Mouse (Mus musculus): Measurements from ENCODE around the gene Ppp2r1b. TPM values are rescaled to one million over a fixed set of nuclear protein-coding genes. Genes with fewer than 3 reads are reported as not detected.

Gene Ppp2r1b
- total RNA-seq, 2 experiments from 2014 or later: 5.9 to 7.6 TPM

GRCm38 (mm10) chr9:50847133-50847532, 2.0 kb downstream of the Ppp2r1b start:
- Histone ChIP-seq H3K27ac (no peak overlapping the region), H3K4me3 (no peak overlapping the region)
- no peak for DNase-seq
- intact Hi-C loops (cut with DNase I): no loop called here
- no peak for TF ChIP-seq CTCF (IDR thresholded peaks at IDR 0.05)

GRCm38 (mm10) chr9:50847606-50848368, 2.7 kb downstream of the Ppp2r1b start:
- Histone ChIP-seq H3K27ac (no peak overlapping the region), H3K4me3 (no peak overlapping the region)
- no peak for DNase-seq
- intact Hi-C loops (cut with DNase I): loop anchor here (2.0 kb wide), 2 partner anchors 47 to 305 kb away; no protein-coding TSS in a partner anchor
- TF ChIP-seq CTCF (IDR thresholded peaks at IDR 0.05): no peak

GRCm38 (mm10) chr9:50848821-50849220, 3.7 kb downstream of the Ppp2r1b start:
- intact Hi-C loops (cut with DNase I): loop anchor here (1.0 to 2.0 kb wide), 3 partner anchors 48 to 304 kb away; partner anchors contain the start of gene Sik2
- no peak for DNase-seq
- Histone ChIP-seq H3K4me3 (no peak overlapping the region), H3K27ac (no peak overlapping the region)
- TF ChIP-seq CTCF (IDR thresholded peaks at IDR 0.05): no peak

- no peak overlapping the region for H3K4me3 ChIP-seq
- no peak overlapping the region for H3K27ac ChIP-seq
- peak; percentile 92 for DNase-seq
- peak; percentile 94 for TF ChIP-seq CTCF (IDR thresholded peaks at IDR 0.05)
- intact Hi-C loops (cut with DNase I): loop anchor here (1.0 to 2.0 kb wide), 3 partner anchors 48 to 304 kb away; partner anchors contain the start of gene Sik2
Observed at GRCm38 (mm10) chr9:50849249-50849648, 4.1 kb downstream of the Ppp2r1b start.

- no peak overlapping the region for H3K4me3 ChIP-seq
- intact Hi-C loops (cut with DNase I): loop anchor here (1.0 to 2.0 kb wide), 3 partner anchors 49 to 303 kb away; partner anchors contain the start of gene Sik2
- H3K27ac ChIP-seq: no peak overlapping the region
- DNase-seq: no peak
- no peak for TF ChIP-seq CTCF (IDR thresholded peaks at IDR 0.05)
Observed at GRCm38 (mm10) chr9:50849755-50850154, 4.7 kb downstream of the Ppp2r1b start.

- no peak for TF ChIP-seq CTCF (IDR thresholded peaks at IDR 0.05)
- intact Hi-C loops (cut with DNase I): no loop called here
- Histone ChIP-seq H3K27ac (no peak overlapping the region), H3K4me3 (no peak overlapping the region)
- no peak for DNase-seq
Observed at GRCm38 (mm10) chr9:50850271-50850670, 5.2 kb downstream of the Ppp2r1b start.

- intact Hi-C loops (cut with DNase I): no loop called here
- no peak overlapping the region for H3K27ac ChIP-seq
- H3K4me3 ChIP-seq: no peak overlapping the region
- no peak for TF ChIP-seq CTCF (IDR thresholded peaks at IDR 0.05)
- no peak for DNase-seq
Observed at GRCm38 (mm10) chr9:50850713-50851112, 5.6 kb downstream of the Ppp2r1b start.

GRCm38 (mm10) chr9:50852634-50853349, 7.7 kb downstream of the Ppp2r1b start:
- no peak overlapping the region for H3K4me3 ChIP-seq
- intact Hi-C loops (cut with DNase I): no loop called here
- no peak for DNase-seq

GRCm38 (mm10) chr9:50854376-50854775, 9.3 kb downstream of the Ppp2r1b start:
- Histone ChIP-seq H3K27ac (no peak overlapping the region), H3K4me3 (no peak overlapping the region)
- intact Hi-C loops (cut with DNase I): no loop called here
- peak; percentile 7 for DNase-seq
- TF ChIP-seq CTCF (IDR thresholded peaks at IDR 0.05): no peak

More at GRCm38 (mm10) chr9:50852634-50853349, 7.7 kb downstream of the Ppp2r1b start:
- TF ChIP-seq CTCF (IDR thresholded peaks at IDR 0.05): no peak
- no peak overlapping the region for H3K27ac ChIP-seq

GRCm38 (mm10) chr9:50855133-50855766, 10.1 kb downstream of the Ppp2r1b start:
- peak; percentile 2 for DNase-seq
- Histone ChIP-seq H3K27ac (no peak overlapping the region), H3K4me3 (no peak overlapping the region)
- no peak for TF ChIP-seq CTCF (IDR thresholded peaks at IDR 0.05)
- intact Hi-C loops (cut with DNase I): no loop called here

- DNase-seq: peak; percentile 14
- Histone ChIP-seq H3K4me3 (peak overlapping the region; percentile 94), H3K27ac (peak overlapping the region; percentile 89)
- no peak for TF ChIP-seq CTCF (IDR thresholded peaks at IDR 0.05)
- intact Hi-C loops (cut with DNase I): loop anchor here (2.0 kb wide), 1 partner anchor 29 kb away; no protein-coding TSS in a partner anchor
Observed at GRCm38 (mm10) chr9:50855780-50856179, 10.7 kb downstream of the Ppp2r1b start.

GRCm38 (mm10) chr9:50856341-50857081, 11.4 kb downstream of the Ppp2r1b start:
- Histone ChIP-seq H3K27ac (peak overlapping the region; percentile 89), H3K4me3 (peak overlapping the region; percentile 94)
- intact Hi-C loops (cut with DNase I): loop anchor here (2.0 kb wide), 1 partner anchor 28 kb away; no protein-coding TSS in a partner anchor
- no peak for TF ChIP-seq CTCF (IDR thresholded peaks at IDR 0.05)
- peak; percentile 91 for DNase-seq

All from gastrocnemius, adult 2 months (tissue).